Mouse (Mus musculus): Measurements from ENCODE around the gene Cd300ld3. TPM values are rescaled to one million over a fixed set of nuclear protein-coding genes. Genes with fewer than 3 reads are reported as not detected.
A peak's percentile ranks its signal among the peaks of the same experiment; 100 is the strongest.

Gene Cd300ld3
- polyA plus RNA-seq, 1 experiment, result 1.1 TPM

GRCm38 (mm10) chr11:115080886-115081285 is 32.7 kb upstream of the Cd300ld3 start:
- TF ChIP-seq GATA1 (IDR thresholded peaks at IDR 0.05; ENCODE audit: borderline replicate concordance, low read length) (no peak), FLI1 (IDR thresholded peaks at IDR 0.05; ENCODE audit: low read length) (no peak)
- peaks cover 32% of the 10 kb centered on the region for H3K27me3 ChIP-seq (replicated peaks)
- H3K4me1 ChIP-seq, result peaks cover 58% of the 10 kb centered on the region
- H3K36me3 ChIP-seq (replicated peaks; ENCODE audit: low read length), result no peaks in the 10 kb centered on the region
- peaks cover 9% of the 10 kb centered on the region for H3K9me3 ChIP-seq
- H3K4me3 ChIP-seq (replicated peaks), result peak overlapping the region; percentile 5

GRCm38 (mm10) chr11:115078680-115079079 is 30.5 kb upstream of the Cd300ld3 start:
- Histone ChIP-seq H3K36me3 (replicated peaks; ENCODE audit: low read length) (no peaks in the 10 kb centered on the region), H3K4me3 (replicated peaks) (peak overlapping the region; percentile 12), H3K4me1 (peaks cover 74% of the 10 kb centered on the region), H3K27me3 (replicated peaks) (peaks cover 27% of the 10 kb centered on the region), H3K9me3 (peaks cover 16% of the 10 kb centered on the region)
- TF ChIP-seq GATA1 (IDR thresholded peaks at IDR 0.05; ENCODE audit: borderline replicate concordance, low read length), result no peak
- TF ChIP-seq FLI1 (IDR thresholded peaks at IDR 0.05; ENCODE audit: low read length), result no peak

- H3K4me1 ChIP-seq, result peaks cover 80% of the 10 kb centered on the region
- H3K9me3 ChIP-seq, result peaks cover 16% of the 10 kb centered on the region
- H3K4me3 ChIP-seq (replicated peaks), result no peak overlapping the region
- TF ChIP-seq FLI1 (IDR thresholded peaks at IDR 0.05; ENCODE audit: low read length), result no peak
- TF ChIP-seq GATA1 (IDR thresholded peaks at IDR 0.05; ENCODE audit: borderline replicate concordance, low read length), result no peak
- H3K27me3 ChIP-seq (replicated peaks), result peaks cover 30% of the 10 kb centered on the region
- no peaks in the 10 kb centered on the region for H3K36me3 ChIP-seq (replicated peaks; ENCODE audit: low read length)
These were observed 29.2 kb upstream of the Cd300ld3 start for GRCm38 (mm10) chr11:115077436-115077835.

GRCm38 (mm10) chr11:115075859-115076258 is 27.6 kb upstream of the Cd300ld3 start:
- Histone ChIP-seq H3K27me3 (replicated peaks) (peaks cover 28% of the 10 kb centered on the region), H3K36me3 (replicated peaks; ENCODE audit: low read length) (no peaks in the 10 kb centered on the region)
- no peak for TF ChIP-seq GATA1 (IDR thresholded peaks at IDR 0.05; ENCODE audit: borderline replicate concordance, low read length)
- TF ChIP-seq FLI1 (IDR thresholded peaks at IDR 0.05; ENCODE audit: low read length), result no peak

GRCm38 (mm10) chr11:115075407-115075806 is 27.2 kb upstream of the Cd300ld3 start:
- H3K27me3 ChIP-seq (replicated peaks), result peaks cover 32% of the 10 kb centered on the region
- no peak for TF ChIP-seq GATA1 (IDR thresholded peaks at IDR 0.05; ENCODE audit: borderline replicate concordance, low read length)
- no peak for TF ChIP-seq FLI1 (IDR thresholded peaks at IDR 0.05; ENCODE audit: low read length)
- H3K4me1 ChIP-seq, result peaks cover 90% of the 10 kb centered on the region
- H3K36me3 ChIP-seq (replicated peaks; ENCODE audit: low read length), result no peaks in the 10 kb centered on the region
- peaks cover 16% of the 10 kb centered on the region for H3K9me3 ChIP-seq
- H3K4me3 ChIP-seq (replicated peaks), result no peak overlapping the region

More at GRCm38 (mm10) chr11:115075859-115076258, 27.6 kb upstream of the Cd300ld3 start:
- Histone ChIP-seq H3K9me3 (peaks cover 16% of the 10 kb centered on the region), H3K4me1 (peaks cover 90% of the 10 kb centered on the region), H3K4me3 (replicated peaks) (no peak overlapping the region)

GRCm38 (mm10) chr11:115073002-115073401 is 24.8 kb upstream of the Cd300ld3 start:
- Histone ChIP-seq H3K4me3 (replicated peaks) (no peak overlapping the region), H3K36me3 (replicated peaks; ENCODE audit: low read length) (no peaks in the 10 kb centered on the region), H3K27me3 (replicated peaks) (peaks cover 47% of the 10 kb centered on the region), H3K9me3 (0 out of 2 replicates have a peak, but pooled peaks cover 7% of the 10 kb centered on the region), H3K4me1 (peaks cover 80% of the 10 kb centered on the region)
- no peak for TF ChIP-seq GATA1 (IDR thresholded peaks at IDR 0.05; ENCODE audit: borderline replicate concordance, low read length)
- TF ChIP-seq FLI1 (IDR thresholded peaks at IDR 0.05; ENCODE audit: low read length), result no peak

- TF ChIP-seq GATA1 (IDR thresholded peaks at IDR 0.05; ENCODE audit: borderline replicate concordance, low read length) (no peak), FLI1 (IDR thresholded peaks at IDR 0.05; ENCODE audit: low read length) (no peak)
- H3K36me3 ChIP-seq (replicated peaks; ENCODE audit: low read length), result no peaks in the 10 kb centered on the region
- H3K4me1 ChIP-seq, result peaks cover 75% of the 10 kb centered on the region
- H3K4me3 ChIP-seq (replicated peaks), result peak overlapping the region; percentile 87
- H3K27me3 ChIP-seq (replicated peaks), result peaks cover 52% of the 10 kb centered on the region
- H3K9me3 ChIP-seq, result 0 out of 2 replicates have a peak, but pooled peaks cover 7% of the 10 kb centered on the region
These were observed 23.6 kb upstream of the Cd300ld3 start for GRCm38 (mm10) chr11:115071631-115072294.

GRCm38 (mm10) chr11:115071015-115071551 is 22.9 kb upstream of the Cd300ld3 start:
- Histone ChIP-seq H3K9me3 (0 out of 2 replicates have a peak, but pooled peaks cover 7% of the 10 kb centered on the region), H3K36me3 (replicated peaks; ENCODE audit: low read length) (no peaks in the 10 kb centered on the region), H3K27me3 (replicated peaks) (peaks cover 55% of the 10 kb centered on the region), H3K4me3 (replicated peaks) (peak overlapping the region; percentile 87), H3K4me1 (peaks cover 71% of the 10 kb centered on the region)
- TF ChIP-seq GATA1 (IDR thresholded peaks at IDR 0.05; ENCODE audit: borderline replicate concordance, low read length) (no peak), FLI1 (IDR thresholded peaks at IDR 0.05; ENCODE audit: low read length) (no peak)

GRCm38 (mm10) chr11:115066768-115067167 is 18.6 kb upstream of the Cd300ld3 start:
- no peak overlapping the region for H3K4me3 ChIP-seq (replicated peaks)
- H3K4me1 ChIP-seq, result peaks cover 36% of the 10 kb centered on the region

GRCm38 (mm10) chr11:115062077-115062476 is 13.9 kb upstream of the Cd300ld3 start, which contains the start of gene Cd300e:
Gene Cd300e (minus strand): TSS chr11:115062177.
- no peaks in the 10 kb centered on the region for H3K36me3 ChIP-seq (replicated peaks; ENCODE audit: low read length)
- H3K4me1 ChIP-seq, result peaks cover 11% of the 10 kb centered on the region
- no peaks in the 10 kb centered on the region for H3K9me3 ChIP-seq
- TF ChIP-seq GATA1 (IDR thresholded peaks at IDR 0.05; ENCODE audit: borderline replicate concordance, low read length) (no peak), FLI1 (IDR thresholded peaks at IDR 0.05; ENCODE audit: low read length) (no peak)
- no peak within 1 kb of the TSS for H3K4me3 ChIP-seq (replicated peaks)
- H3K27me3 ChIP-seq (replicated peaks), result peaks cover 62% of the 10 kb centered on the region

More at GRCm38 (mm10) chr11:115066768-115067167, 18.6 kb upstream of the Cd300ld3 start:
- no peak for TF ChIP-seq FLI1 (IDR thresholded peaks at IDR 0.05; ENCODE audit: low read length)
- TF ChIP-seq GATA1 (IDR thresholded peaks at IDR 0.05; ENCODE audit: borderline replicate concordance, low read length), result no peak
- no peaks in the 10 kb centered on the region for H3K36me3 ChIP-seq (replicated peaks; ENCODE audit: low read length)
- no peaks in the 10 kb centered on the region for H3K9me3 ChIP-seq
- H3K27me3 ChIP-seq (replicated peaks), result peaks cover 58% of the 10 kb centered on the region

Measured in megakaryocyte, embryonic 14.5 days (primary cell).